Mouse (Mus musculus): ENCODE measurements around the gene Sult2a8.

- TF ChIP-seq POLR2A (IDR thresholded peaks at IDR 0.05; ENCODE audit: borderline replicate concordance, extremely low read depth, low read depth, low read length) (no peak), CTCF (IDR thresholded peaks at IDR 0.05; ENCODE audit: insufficient read depth, low read length) (no peak)
Observed at GRCm38 (mm10) chr7:14438029-14438428, 8.5 kb downstream of the Sult2a8 start.
